ENCODE assay signal across 28 mouse cellular contexts in genomic region chr14:34087856-34088398, GRCm38 (mm10). TPM values are rescaled to one million over a fixed set of nuclear protein-coding genes. Genes with fewer than 3 reads are reported as not detected.
DNase-seq lines count a peak whose midpoint lies in the region; ATAC-seq and TF ChIP-seq lines count a peak whose summit lies in the region.
"Had no signal": no experiment of that assay in that cellular context is flagged by ENCODE, and none has a peak within 500 bp of the region (broad histone marks: within the 10 kb centered on the region; RNA-seq: fewer than 3 reads in every experiment).

No protein-coding gene starts in this region.

- no peaks in the 10 kb centered on the region for H3K4me1 ChIP-seq in kidney, postnatal 0 days (replicated peaks; ENCODE audit: insufficient read depth, low read length)
- no peaks in the 10 kb centered on the region for H3K4me1 ChIP-seq in hindbrain, embryonic 11.5 days (replicated peaks; ENCODE audit: control insufficient read depth, insufficient read depth, low read length)
- H3K4me1 ChIP-seq in thymus, adult 2 months (replicated peaks; ENCODE audit: control insufficient read depth, insufficient read depth, low read length): no peaks in the 10 kb centered on the region
- H3K4me1 ChIP-seq: forebrain, embryonic 13.5 days; heart, embryonic 15.5 days had no signal

- WGBS in kidney, postnatal 0 days: 61% methylated on average over 2 of the region's 2 CpGs
- 86% methylated on average over 2 of the region's 2 CpGs for WGBS in hindbrain, embryonic 11.5 days
- 84% methylated on average over 2 of the region's 2 CpGs for whole genome bisulfite sequencing in thymus, adult 2 months

- H3K4me2 ChIP-seq in kidney, postnatal 0 days (ENCODE audit: low read length): no peak overlapping the region
- H3K4me2 ChIP-seq in hindbrain, embryonic 11.5 days (replicated peaks; ENCODE audit: low read depth, low read length): no peak overlapping the region
- H3K4me2 ChIP-seq: forebrain, embryonic 13.5 days; heart, embryonic 15.5 days; hindbrain, embryonic 14.5 days; liver, embryonic 11.5 days had no signal

- no peaks in the 10 kb centered on the region for H3K9me3 ChIP-seq in kidney, postnatal 0 days (replicated peaks; ENCODE audit: low read length)
- no peaks in the 10 kb centered on the region for H3K9me3 ChIP-seq in hindbrain, embryonic 11.5 days (ENCODE audit: control insufficient read depth, low read length)
- H3K9me3 ChIP-seq: forebrain, embryonic 13.5 days; heart, embryonic 15.5 days had no signal

- no peak overlapping the region for H3K9ac ChIP-seq in kidney, postnatal 0 days (ENCODE audit: low read depth, low read length)
- no peak overlapping the region for H3K9ac ChIP-seq in hindbrain, embryonic 11.5 days (ENCODE audit: low read depth, low read length)
- H3K9ac ChIP-seq: forebrain, embryonic 13.5 days; heart, embryonic 15.5 days; hindbrain, embryonic 14.5 days; liver, postnatal 0 days had no signal

- H3K27me3 ChIP-seq in kidney, postnatal 0 days (ENCODE audit: insufficient read depth, low read length): no peaks in the 10 kb centered on the region
- H3K27me3 ChIP-seq in hindbrain, embryonic 11.5 days (ENCODE audit: control insufficient read depth, insufficient read depth, low read length): no peaks in the 10 kb centered on the region
- no peaks in the 10 kb centered on the region for H3K27me3 ChIP-seq in thymus, adult 2 months (ENCODE audit: control insufficient read depth, insufficient read depth, low read length)
- H3K27me3 ChIP-seq: CH12.LX had no signal

- H3K4me3 ChIP-seq in kidney, postnatal 0 days (replicated peaks; ENCODE audit: low read depth, low read length): no peak overlapping the region
- H3K4me3 ChIP-seq in hindbrain, embryonic 11.5 days (ENCODE audit: low read depth, low read length): no peak overlapping the region
- H3K4me3 ChIP-seq in thymus, adult 2 months (ENCODE audit: control insufficient read depth, insufficient read depth, low read length): no peak overlapping the region
- H3K4me3 ChIP-seq: forebrain, embryonic 13.5 days; gastrocnemius, adult 2 months; heart, embryonic 15.5 days had no signal

- no peak for ATAC-seq in kidney, postnatal 0 days (replicated peaks; ENCODE audit: low FRiP score, low read depth)
- ATAC-seq in hindbrain, embryonic 11.5 days (ENCODE audit: low FRiP score): no peak
- ATAC-seq: forebrain, embryonic 13.5 days; inflammation-experienced regulatory T-cells, adult 6 months; liver, postnatal 0 days; midbrain, embryonic 16.5 days had no signal

- no peak overlapping the region for H3K27ac ChIP-seq in kidney, postnatal 0 days
- no peak overlapping the region for H3K27ac ChIP-seq in hindbrain, embryonic 11.5 days (ENCODE audit: low read depth, low read length)
- H3K27ac ChIP-seq in thymus, adult 2 months (ENCODE audit: control insufficient read depth, insufficient read depth, low read length): no peak overlapping the region
- H3K27ac ChIP-seq: forebrain, embryonic 13.5 days; gastrocnemius, adult 2 months; heart, embryonic 15.5 days; hindbrain, embryonic 14.5 days; macrophage had no signal

- no peak for TF ChIP-seq CTCF in kidney, postnatal 0 days (IDR thresholded peaks at IDR 0.05; ENCODE audit: low read depth)
- no peak for TF ChIP-seq CTCF in thymus, adult 2 months (IDR thresholded peaks at IDR 0.05; ENCODE audit: borderline replicate concordance, control insufficient read depth, extremely low read depth, insufficient read depth, low read length, poor library complexity)

- DNase-seq in kidney, postnatal 0 days (ENCODE audit: low spot score): peak; percentile 21
- no peak for DNase-seq in kidney, postnatal 36 days
- DNase-seq in urinary bladder, postnatal 14 days (ENCODE audit: low spot score): peak; percentile 21
- DNase-seq in urinary bladder, adult 2 months (ENCODE audit: low spot score): no peak
- DNase-seq in fibroblast of lung, adult 2 months (ENCODE audit: low read depth): peak; percentile 95
- no peak for DNase-seq in hindbrain, embryonic 11.5 days (ENCODE audit: low spot score)
- DNase-seq in thymus, adult 2 months: no peak
- DNase-seq: adrenal gland, postnatal 25 days; cerebellum, adult 9-10 months; gastrocnemius, adult 2 months; heart, postnatal 36 days; kidney, adult 2 months; kidney, postnatal 10 days; liver, postnatal 0 days; right cerebral cortex, adult 18-20 months; right cerebral cortex, postnatal 4 days; thymus, postnatal 25 days had no signal

- TF ChIP-seq POLR2A in thymus, adult 2 months (IDR thresholded peaks at IDR 0.05; ENCODE audit: control insufficient read depth, extremely low read depth, insufficient read depth, low read length, poor library complexity): no peak

- no peaks in the 10 kb centered on the region for H3K36me3 ChIP-seq in kidney, postnatal 0 days (ENCODE audit: insufficient read depth, low read length)
- no peaks in the 10 kb centered on the region for H3K36me3 ChIP-seq in hindbrain, embryonic 11.5 days (ENCODE audit: control insufficient read depth, insufficient read depth, low read length)
- H3K36me3 ChIP-seq in thymus, adult 2 months (ENCODE audit: control insufficient read depth, insufficient read depth, low read length): no peaks in the 10 kb centered on the region
- H3K36me3 ChIP-seq: G1E; heart, embryonic 15.5 days had no signal

RNA-seq across cellular contexts. Expression of gene Anxa8, which starts 2.1 kb away (rescaled TPM):
- 1.4 and 2.2 TPM in 2 replicates for polyA plus RNA-seq in kidney, postnatal 0 days (2015; fragmentation: Nextera tagmentation; extraction: Ambion mirVana)
- 39.5 and 42.4 TPM in 2 replicates for polyA plus RNA-seq in urinary bladder, adult 2 months (2012; rRNA removed)
- polyA plus RNA-seq in hindbrain, embryonic 11.5 days (2014; fragmentation: Nextera tagmentation; extraction: Ambion mirVana): 1.5 and 1.8 TPM in 2 replicates
- polyA plus RNA-seq in thymus, adult 2 months (2012; rRNA removed): 4.9 and 6.2 TPM in 2 replicates
- polyA plus RNA-seq: forebrain, embryonic 13.5 days; G1E; inflammation-experienced regulatory T-cells, adult 6 months; macrophage; neural tube, embryonic 14.5 days had no signal

RNA-seq across cellular contexts. Expression of gene A630023A22Rik, which starts 14.6 kb away (rescaled TPM):
- polyA plus RNA-seq in kidney, postnatal 0 days (2015; fragmentation: Nextera tagmentation; extraction: Ambion mirVana): not detected in 2 replicates
- 12.5 and 14.3 TPM in 2 replicates for polyA plus RNA-seq in urinary bladder, adult 2 months (2012; rRNA removed)
- polyA plus RNA-seq in hindbrain, embryonic 11.5 days (2014; fragmentation: Nextera tagmentation; extraction: Ambion mirVana): not detected in 2 replicates
- not detected in 2 replicates for polyA plus RNA-seq in thymus, adult 2 months (2012; rRNA removed)
- polyA plus RNA-seq: forebrain, embryonic 13.5 days; G1E; heart, embryonic 15.5 days; hindbrain, embryonic 14.5 days; inflammation-experienced regulatory T-cells, adult 6 months; kidney, adult 2 months; limb, embryonic 11.5 days; liver, embryonic 11.5 days; liver, postnatal 0 days; macrophage; midbrain, embryonic 16.5 days had no signal

RNA-seq across cellular contexts. Expression of gene Antxrl, which starts 35.4 kb away (rescaled TPM):
- not detected in 2 replicates for polyA plus RNA-seq in kidney, postnatal 0 days (2015; fragmentation: Nextera tagmentation; extraction: Ambion mirVana)
- polyA plus RNA-seq in urinary bladder, adult 2 months (2012; rRNA removed): not detected in 2 replicates
- not detected in 2 replicates for polyA plus RNA-seq in hindbrain, embryonic 11.5 days (2014; fragmentation: Nextera tagmentation; extraction: Ambion mirVana)
- polyA plus RNA-seq in thymus, adult 2 months (2012; rRNA removed): 0.13 TPM in 1 of 2 replicates, not detected in the other
- polyA plus RNA-seq: forebrain, embryonic 13.5 days; G1E; heart, embryonic 15.5 days; hindbrain, embryonic 14.5 days; inflammation-experienced regulatory T-cells, adult 6 months; kidney, adult 2 months; limb, embryonic 11.5 days; liver, embryonic 11.5 days; liver, postnatal 0 days; macrophage; midbrain, embryonic 16.5 days; neural tube, embryonic 14.5 days had no signal

Comparison
In these comparisons a context has a peak if more than half of its experiments do, and no peak if none do; other contexts are left out.
1. DNase-seq: peak in kidney, postnatal 0 days (single experiment), urinary bladder, postnatal 14 days (single experiment) and fibroblast of lung, adult 2 months (single experiment); none in kidney, postnatal 36 days (0 of 2), urinary bladder, adult 2 months (single experiment), hindbrain, embryonic 11.5 days (single experiment) and thymus, adult 2 months (single experiment).
2. RNA of gene A630023A22Rik, which starts 14.6 kb away (polyA plus RNA-seq): 12.5 to 14.3 TPM in urinary bladder, adult 2 months; not detected in thymus, adult 2 months, not detected in kidney, postnatal 0 days and not detected in hindbrain, embryonic 11.5 days; every median in the first group is over 10 times any median in the second.